Mouse (Mus musculus) ovary, postnatal 14 days (tissue): Measurements from ENCODE around the gene 1700023F06Rik.

Experiments
- DNase-seq: peaks from one replicate; pipeline ENCODE4 v3.0.0; 2022; ENCODE audit warnings: low spot score

Gene 1700023F06Rik

GRCm38 (mm10) chr11:103181349-103181748 is 27.0 kb downstream of the 1700023F06Rik start:
- no peak for DNase-seq

- DNase-seq = no peak
These were observed 27.9 kb downstream of the 1700023F06Rik start for GRCm38 (mm10) chr11:103180426-103180825.

GRCm38 (mm10) chr11:103178748-103179147 is 29.6 kb downstream of the 1700023F06Rik start:
- DNase-seq = no peak

- no peak for DNase-seq
These were observed 30.4 kb downstream of the 1700023F06Rik start for GRCm38 (mm10) chr11:103177815-103178485.

GRCm38 (mm10) chr11:103177216-103177615 is 31.1 kb downstream of the 1700023F06Rik start:
- no peak for DNase-seq

- no peak for DNase-seq
These were observed 31.8 kb downstream of the 1700023F06Rik start for GRCm38 (mm10) chr11:103176510-103176909.

- DNase-seq = no peak
These were observed 32.5 kb downstream of the 1700023F06Rik start for GRCm38 (mm10) chr11:103175688-103176442.

GRCm38 (mm10) chr11:103174891-103175391 is 33.4 kb downstream of the 1700023F06Rik start:
- no peak for DNase-seq

- no peak for DNase-seq
These were observed 33.9 kb downstream of the 1700023F06Rik start for GRCm38 (mm10) chr11:103174411-103174832.

GRCm38 (mm10) chr11:103173771-103174344 is 34.5 kb downstream of the 1700023F06Rik start:
- DNase-seq = no peak

- DNase-seq = no peak
These were observed 35.2 kb downstream of the 1700023F06Rik start for GRCm38 (mm10) chr11:103173041-103173770.

GRCm38 (mm10) chr11:103172392-103173040 is 35.8 kb downstream of the 1700023F06Rik start:
- no peak for DNase-seq

GRCm38 (mm10) chr11:103171703-103172391 is 36.5 kb downstream of the 1700023F06Rik start:
- no peak for DNase-seq

- DNase-seq = no peak
These were observed 37.1 kb downstream of the 1700023F06Rik start for GRCm38 (mm10) chr11:103171286-103171620.

GRCm38 (mm10) chr11:103170494-103171285 is 37.7 kb downstream of the 1700023F06Rik start, which contains the start of gene Fmnl1:
Fmnl1 (plus strand) TSS chr11:103171107.
- no peak for DNase-seq

- DNase-seq = no peak
These were observed 38.3 kb downstream of the 1700023F06Rik start for GRCm38 (mm10) chr11:103170111-103170493.

GRCm38 (mm10) chr11:103169664-103170063 is 38.7 kb downstream of the 1700023F06Rik start:
- DNase-seq = no peak

GRCm38 (mm10) chr11:103168690-103169390 is 39.5 kb downstream of the 1700023F06Rik start:
- DNase-seq = peak; percentile 54

- DNase-seq = no peak
These were observed 44.0 kb downstream of the 1700023F06Rik start for GRCm38 (mm10) chr11:103164391-103164790.

- DNase-seq = no peak
These were observed 46.2 kb downstream of the 1700023F06Rik start for GRCm38 (mm10) chr11:103162132-103162531.
